Mouse (Mus musculus) E14TG2a.4 (cell line): ENCODE measurements around the gene Bptf.

Source experiments
- H3K27me3 ChIP-seq: 2 replicates; pipeline ENCODE4 v1.6.1; 2014; ENCODE audit warnings: low read length, control low read depth; ENCODE audit not compliant: insufficient read depth
- H3K36me3 ChIP-seq: 2 replicates; pipeline ENCODE4 v1.6.1; 2014; ENCODE audit warnings: low read length, control low read depth; ENCODE audit not compliant: insufficient read depth
- H3K4me1 ChIP-seq: replicated peaks from 2 replicates; pipeline ENCODE4 v1.6.1; 2014; ENCODE audit warnings: low read depth, low read length, control low read depth
- H3K4me3 ChIP-seq: replicated peaks from 2 replicates; pipeline ENCODE4 v1.5.1; 2014; ENCODE audit warnings: mild to moderate bottlenecking, low read length
- H3K9me3 ChIP-seq: 2 replicates; pipeline ENCODE4 v1.6.1; 2014; ENCODE audit warnings: low read length, control low read depth
- CTCF ChIP-seq: conservative IDR thresholded peaks from 2 replicates; pipeline ENCODE4 v1.5.1; 2014; ENCODE audit warnings: low read length
- NANOG ChIP-seq: IDR thresholded peaks from 2 replicates; pipeline ENCODE4 v1.6.1; 2014; ENCODE audit warnings: borderline replicate concordance, low read length, mixed read lengths
- POU5F1 ChIP-seq: IDR thresholded peaks from 2 replicates; pipeline ENCODE4 v1.6.1; 2014; ENCODE audit warnings: low read length, borderline replicate concordance

Gene Bptf

DNA sequence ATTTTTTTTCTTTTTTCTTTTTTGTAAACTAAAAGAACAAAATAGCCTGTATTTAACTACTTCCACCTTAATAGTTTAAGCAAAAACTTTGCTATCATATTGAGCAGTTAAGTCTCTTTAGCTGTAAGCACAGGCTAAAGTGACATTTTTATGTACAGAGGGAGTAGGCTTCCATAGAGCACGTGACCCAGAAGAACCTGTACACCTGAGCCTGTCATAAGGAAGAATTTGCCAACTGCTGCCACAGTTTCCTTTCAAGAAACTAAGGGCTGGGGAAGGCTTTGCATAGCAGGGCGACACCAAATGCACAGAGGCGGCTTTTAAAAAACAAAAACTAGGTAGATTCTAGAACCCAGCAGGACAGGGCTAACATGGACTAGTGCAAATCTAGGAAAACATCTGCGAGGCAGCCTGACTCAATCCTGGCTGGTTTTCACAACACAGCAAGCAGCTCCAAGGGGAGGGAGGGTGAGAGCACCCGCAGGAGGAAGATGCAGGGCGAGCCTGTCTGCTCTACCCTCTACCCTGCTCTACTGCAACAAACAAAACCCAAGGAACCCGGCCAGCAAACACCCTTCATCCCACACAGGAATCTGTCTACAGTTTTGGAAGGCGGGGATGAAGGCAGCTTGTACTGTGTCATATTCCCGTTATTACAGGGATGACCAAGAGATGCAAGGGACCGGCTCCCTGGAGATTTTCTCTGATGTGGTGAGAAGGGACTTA, 97.7 kb downstream of the Bptf start:
- Histone ChIP-seq H3K4me3 (no peak overlapping the region), H3K27me3 (no peaks in the 10 kb centered on the region), H3K36me3 (peaks cover 54% of the 10 kb centered on the region), H3K4me1 (peaks cover 75% of the 10 kb centered on the region), H3K9me3 (no peaks in the 10 kb centered on the region)
- no peak for TF ChIP-seq NANOG
- no peak for TF ChIP-seq POU5F1
- TF ChIP-seq CTCF = no peak

DNA sequence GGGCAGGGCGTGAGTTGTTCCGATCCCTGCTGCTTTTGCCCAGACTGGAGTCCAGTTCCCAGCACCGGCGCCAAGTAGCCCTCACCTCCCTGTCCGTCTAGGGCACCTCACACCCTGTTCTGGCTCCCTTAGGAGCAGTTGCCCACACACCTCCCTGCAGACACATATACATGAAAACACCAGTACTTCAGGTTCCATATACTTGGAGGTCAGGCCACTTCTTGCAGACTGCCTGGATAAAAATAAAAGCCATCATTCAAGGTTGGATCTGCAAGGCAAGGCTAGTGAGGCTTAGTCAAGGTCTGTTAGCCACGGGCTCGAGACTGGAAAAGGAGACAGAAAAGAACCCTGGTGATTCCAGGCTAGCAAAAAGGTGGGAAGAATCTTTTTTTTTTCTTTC, 100.3 kb downstream of the Bptf start:
- Histone ChIP-seq H3K9me3 (no peaks in the 10 kb centered on the region), H3K27me3 (peaks cover 2% of the 10 kb centered on the region; the same call in 1 of the 2 replicates), H3K36me3 (peaks cover 30% of the 10 kb centered on the region), H3K4me1 (peaks cover 69% of the 10 kb centered on the region), H3K4me3 (no peak overlapping the region)
- no peak for TF ChIP-seq POU5F1
- TF ChIP-seq NANOG = no peak
- no peak for TF ChIP-seq CTCF

DNA sequence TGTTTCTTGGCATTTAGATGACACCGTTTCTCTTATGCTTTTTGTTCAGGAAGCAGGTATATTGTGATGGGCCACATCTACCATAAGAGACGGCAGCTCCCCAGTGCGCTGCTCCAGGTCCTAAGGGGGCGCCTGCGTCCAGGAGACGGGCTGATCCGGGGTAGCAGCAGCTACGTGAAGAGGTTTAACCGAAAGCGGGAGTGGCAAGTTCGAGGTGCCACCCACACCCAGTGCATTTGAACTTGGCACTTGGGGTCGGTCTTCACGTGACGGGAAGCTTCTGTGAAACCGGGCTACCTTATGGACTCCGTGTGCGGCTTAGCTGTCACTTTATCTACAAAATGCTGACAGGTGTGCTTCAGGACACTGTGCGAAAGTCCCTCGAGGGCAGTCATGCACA, 102.4 kb downstream of the Bptf start:
- peaks cover 20% of the 10 kb centered on the region for H3K27me3 ChIP-seq
- no peaks in the 10 kb centered on the region for H3K9me3 ChIP-seq
- peaks cover 10% of the 10 kb centered on the region for H3K36me3 ChIP-seq
- no peak overlapping the region for H3K4me3 ChIP-seq
- TF ChIP-seq NANOG (no peak), CTCF (no peak), POU5F1 (no peak)
- peaks cover 84% of the 10 kb centered on the region for H3K4me1 ChIP-seq

DNA sequence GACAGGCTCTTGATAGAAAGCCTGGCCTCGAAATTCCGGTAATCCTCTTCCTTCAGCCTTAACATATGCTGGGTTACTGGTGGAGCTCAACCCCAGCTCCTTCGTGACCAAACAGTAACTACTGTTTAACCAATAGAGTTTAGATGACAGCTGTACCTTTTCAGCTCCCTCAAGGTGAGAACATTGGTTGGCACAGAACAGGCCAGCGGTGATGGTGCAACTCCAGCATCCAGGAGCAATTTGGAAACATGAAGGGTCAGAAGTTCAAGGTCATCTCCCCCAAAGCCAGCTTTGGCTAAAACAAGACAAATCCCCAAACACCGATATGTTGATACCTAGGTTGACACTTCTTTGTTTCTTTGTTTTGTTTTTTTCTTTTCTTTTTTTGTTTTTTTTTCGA, 103.2 kb downstream of the Bptf start:
- TF ChIP-seq POU5F1 = no peak
- no peak for TF ChIP-seq NANOG
- TF ChIP-seq CTCF = no peak

DNA sequence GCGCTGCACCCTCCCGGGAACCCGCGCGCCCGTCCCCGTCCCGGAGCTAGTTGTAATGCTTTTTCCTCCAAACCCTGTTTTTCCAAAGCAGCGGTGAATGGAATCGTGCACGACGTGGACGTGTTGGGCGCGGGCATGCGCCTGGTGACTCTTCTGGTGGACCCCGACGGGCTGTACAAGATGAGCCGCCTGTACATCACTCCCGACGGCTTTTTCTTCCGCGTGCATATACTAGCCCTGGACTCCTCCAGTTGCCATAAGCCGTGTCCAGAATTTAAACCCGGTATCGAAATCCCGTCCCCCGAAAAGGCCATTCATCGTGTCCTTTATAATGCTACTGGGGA, 103.7 kb downstream of the Bptf start:
- Histone ChIP-seq H3K4me3 (peak overlapping the region; percentile 84), H3K36me3 (peaks cover 7% of the 10 kb centered on the region; the same call in 1 of the 2 replicates), H3K9me3 (no peaks in the 10 kb centered on the region), H3K4me1 (peaks cover 86% of the 10 kb centered on the region), H3K27me3 (peaks cover 26% of the 10 kb centered on the region)
- TF ChIP-seq CTCF (no peak), POU5F1 (no peak)

More for the DNA sequence above, 103.2 kb downstream of the Bptf start:
- H3K4me3 ChIP-seq = peak overlapping the region; percentile 84
- peaks cover 87% of the 10 kb centered on the region for H3K4me1 ChIP-seq
- no peaks in the 10 kb centered on the region for H3K9me3 ChIP-seq
- H3K36me3 ChIP-seq = peaks cover 7% of the 10 kb centered on the region; the same call in 1 of the 2 replicates
- H3K27me3 ChIP-seq = peaks cover 25% of the 10 kb centered on the region

DNA sequence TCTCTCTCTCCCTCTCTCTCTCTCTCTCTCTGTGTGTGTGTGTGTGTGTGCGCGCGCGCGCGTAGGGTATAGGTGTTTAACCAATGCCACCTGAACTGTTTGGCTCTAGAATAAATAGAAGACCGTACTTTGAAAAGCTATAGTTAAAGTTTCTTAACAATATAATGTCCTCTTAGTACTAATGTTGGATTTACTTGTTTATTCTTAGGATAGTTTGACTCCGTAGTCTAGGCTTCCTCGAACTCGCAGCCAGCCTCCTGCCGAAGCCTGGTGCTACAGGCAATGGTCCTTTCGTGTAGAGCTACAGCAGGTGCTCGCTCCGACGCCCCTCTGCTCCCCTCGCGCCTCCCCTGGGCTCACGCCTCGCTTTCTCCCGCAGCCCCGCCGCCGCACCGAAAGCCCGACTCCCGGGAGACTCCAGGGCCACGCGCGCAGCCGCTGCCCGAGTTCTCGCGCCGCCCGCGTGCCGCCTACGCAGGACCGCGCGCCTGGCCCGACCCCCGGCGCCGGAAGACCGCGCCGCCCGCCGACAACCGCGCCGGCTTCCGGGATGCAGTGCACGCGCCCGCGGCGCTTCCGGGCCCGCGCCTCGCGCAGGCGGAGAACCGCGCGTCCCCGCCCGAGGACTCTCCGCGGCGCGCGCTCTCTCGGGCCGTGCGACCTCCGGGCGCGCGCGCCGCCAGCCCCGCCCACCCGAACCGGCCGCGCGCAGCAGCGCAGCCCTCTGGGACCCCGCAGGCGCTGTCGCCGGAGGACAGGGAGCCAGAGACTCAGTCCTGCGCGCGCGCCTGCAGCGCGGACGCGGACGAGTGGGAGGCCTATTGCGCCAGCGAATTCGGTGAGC, 104.3 kb downstream of the Bptf start:
- Histone ChIP-seq H3K27me3 (peaks cover 32% of the 10 kb centered on the region), H3K4me1 (peaks cover 85% of the 10 kb centered on the region), H3K9me3 (no peaks in the 10 kb centered on the region), H3K4me3 (peak overlapping the region; percentile 84), H3K36me3 (peaks cover 3% of the 10 kb centered on the region; the same call in 1 of the 2 replicates)
- TF ChIP-seq NANOG (no peak), POU5F1 (no peak), CTCF (no peak)

DNA sequence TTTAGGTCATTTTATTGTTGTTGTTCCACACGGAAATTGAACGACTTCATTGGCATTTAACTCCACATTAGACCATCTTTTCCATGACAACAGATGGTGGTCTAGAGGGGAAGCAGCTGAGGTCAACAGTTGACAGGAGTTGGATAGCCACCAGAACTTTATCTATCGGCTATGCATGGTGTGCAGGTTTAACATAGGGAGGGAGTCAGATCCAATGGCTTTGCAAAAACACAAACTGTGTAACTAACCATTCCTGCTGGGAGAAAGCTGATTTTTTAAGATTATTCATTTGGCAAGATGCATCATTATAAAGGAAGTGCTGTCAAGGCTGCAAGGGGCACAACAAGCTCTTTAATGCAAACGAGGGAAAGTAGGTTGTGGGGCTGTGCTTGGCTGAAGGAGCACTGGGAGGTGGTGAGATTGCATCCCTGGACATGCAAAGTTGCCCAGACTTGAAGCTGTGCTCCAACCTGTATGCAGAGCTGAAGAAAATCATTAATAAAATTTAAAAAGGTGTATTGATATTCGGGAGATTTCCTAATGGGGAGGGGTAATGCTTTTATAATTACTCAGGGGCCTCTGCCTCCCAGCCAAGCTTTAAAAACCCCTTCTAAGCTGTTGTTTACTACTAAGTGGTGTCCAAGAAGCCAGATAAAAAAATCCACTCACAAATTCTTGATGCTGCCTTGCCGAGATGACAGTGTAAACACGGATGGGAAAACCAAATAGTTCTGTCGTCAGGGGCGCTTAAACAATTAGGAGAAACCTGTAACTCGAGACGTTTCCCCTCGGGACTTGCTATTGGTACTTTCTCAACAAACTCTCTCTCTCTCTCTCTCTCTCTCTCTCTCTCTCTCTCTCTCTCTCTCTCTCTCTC, 105.1 kb downstream of the Bptf start:
- H3K27me3 ChIP-seq = peaks cover 34% of the 10 kb centered on the region
- TF ChIP-seq POU5F1 (no peak), NANOG (no peak), CTCF (no peak)
- peaks cover 85% of the 10 kb centered on the region for H3K4me1 ChIP-seq
- no peaks in the 10 kb centered on the region for H3K36me3 ChIP-seq
- H3K4me3 ChIP-seq = peak overlapping the region; percentile 84
- no peaks in the 10 kb centered on the region for H3K9me3 ChIP-seq
